Mouse (Mus musculus) MEL-GATA-1-ER (cell line): ENCODE measurements at regions not wholly inside any gene's neighbourhood (a gene's known extent, or its start where the extent isn't known, plus 50 kb on each side); places are given as distances from the start of the nearest gene placed in this dataset.

Source experiments
- DNase-seq: peaks from one replicate; pipeline ENCODE4 v3.0.0-alpha.2; 2012; ENCODE audit warnings: low read depth; ENCODE audit errors: extremely low read depth

GRCm38 (mm10) chr5:132837420-132837819 is 294.3 kb upstream of the Auts2 start:
- no peak for DNase-seq

GRCm38 (mm10) chr5:132828993-132829392 is 285.8 kb upstream of the Auts2 start:
- no peak for DNase-seq

- no peak for DNase-seq
Observed at GRCm38 (mm10) chr5:132827555-132828333, 284.6 kb upstream of the Auts2 start.

GRCm38 (mm10) chr5:132826009-132826408 is 282.9 kb upstream of the Auts2 start:
- DNase-seq: no peak

DNA sequence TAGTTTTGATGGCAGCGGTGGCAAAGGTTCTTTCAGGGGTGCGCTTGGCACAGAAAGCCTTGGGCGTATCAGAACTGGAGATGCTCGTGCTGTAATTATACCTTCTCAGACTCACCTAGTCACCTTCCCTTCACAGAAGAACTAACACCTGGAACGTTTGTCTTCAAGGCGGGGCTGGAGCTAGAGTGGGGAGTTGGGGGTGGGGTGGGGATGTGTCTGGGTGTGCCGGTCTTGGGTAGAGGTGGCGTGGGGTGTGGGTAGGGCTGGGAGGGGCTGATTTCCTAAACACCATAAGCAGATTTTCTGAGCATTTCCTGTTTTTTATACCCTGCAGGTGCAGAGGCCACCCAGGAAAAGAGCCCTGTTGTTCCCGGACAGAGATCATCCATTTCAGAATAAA is 274.5 kb upstream of the Auts2 start:
- DNase-seq: no peak

GRCm38 (mm10) chr5:132809181-132809580 is 266.0 kb upstream of the Auts2 start:
- no peak for DNase-seq

DNA sequence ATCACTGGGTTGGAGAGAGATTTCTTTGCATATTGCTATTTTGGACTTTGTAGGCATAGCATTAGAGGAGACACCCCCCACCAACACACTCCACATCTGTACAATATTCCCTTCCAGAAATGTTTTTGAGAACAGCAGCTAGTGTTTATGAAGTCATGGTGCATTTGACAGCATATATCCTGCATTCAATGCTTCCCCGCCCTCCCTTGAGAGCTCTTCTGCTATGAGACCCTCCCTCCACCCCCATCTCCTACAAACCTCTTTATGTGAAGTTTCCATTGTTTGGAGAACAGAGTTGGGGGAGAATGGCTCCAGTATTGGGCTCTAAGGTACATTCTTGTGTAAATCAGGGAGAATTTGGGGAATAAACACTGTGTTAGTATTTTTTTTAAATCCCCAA is 252.9 kb upstream of the Auts2 start:
- no peak for DNase-seq

DNA sequence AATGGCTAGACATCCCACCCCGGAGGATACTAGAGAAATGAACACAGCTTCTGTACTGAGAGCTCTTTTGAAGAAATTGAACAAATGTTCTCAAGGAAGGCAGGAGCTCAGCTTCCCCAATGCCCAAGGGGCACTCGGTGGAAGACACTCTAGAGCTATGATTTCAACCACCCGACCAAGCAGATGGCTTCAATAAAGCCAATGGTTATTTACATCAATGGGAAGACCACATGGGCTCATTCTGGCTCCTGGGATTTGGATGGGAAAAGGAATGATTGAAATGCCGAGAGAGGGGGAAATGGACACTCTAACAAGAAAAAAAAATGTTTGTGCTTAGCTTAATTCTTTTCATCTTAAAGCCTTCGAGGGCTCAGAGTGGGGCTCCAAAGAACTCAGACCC is 249.3 kb upstream of the Auts2 start:
- DNase-seq: no peak

DNA sequence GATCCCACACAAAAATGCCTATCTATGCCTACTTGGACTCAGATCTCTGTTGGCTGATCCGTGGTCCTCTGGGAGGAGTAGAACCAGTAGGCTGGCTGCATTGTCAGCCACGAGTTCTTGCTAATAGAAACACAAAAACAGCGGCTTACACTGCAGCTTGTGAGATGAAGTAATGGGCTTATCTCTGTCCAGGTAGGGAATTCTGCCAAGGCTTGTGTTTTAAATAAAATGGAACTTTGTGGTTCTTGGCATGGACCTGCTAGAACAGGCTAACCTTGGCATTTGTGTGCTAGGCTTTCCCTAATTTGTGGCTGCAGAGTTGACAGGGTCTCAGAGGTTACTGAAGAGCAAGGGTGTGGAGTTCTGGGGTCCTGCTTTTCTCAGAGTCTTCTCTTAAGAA is 242.1 kb upstream of the Auts2 start:
- DNase-seq: no peak

GRCm38 (mm10) chr5:132784791-132785190 is 241.6 kb upstream of the Auts2 start:
- DNase-seq: no peak

- no peak for DNase-seq
Observed at GRCm38 (mm10) chr5:132774141-132774680, 231.1 kb upstream of the Auts2 start.

- DNase-seq: no peak
Observed at GRCm38 (mm10) chr5:132760396-132760795, 217.3 kb upstream of the Auts2 start.

GRCm38 (mm10) chr5:132759751-132760150 is 216.6 kb upstream of the Auts2 start:
- DNase-seq: no peak

- no peak for DNase-seq
Observed at GRCm38 (mm10) chr5:132758941-132759340, 215.8 kb upstream of the Auts2 start.

DNA sequence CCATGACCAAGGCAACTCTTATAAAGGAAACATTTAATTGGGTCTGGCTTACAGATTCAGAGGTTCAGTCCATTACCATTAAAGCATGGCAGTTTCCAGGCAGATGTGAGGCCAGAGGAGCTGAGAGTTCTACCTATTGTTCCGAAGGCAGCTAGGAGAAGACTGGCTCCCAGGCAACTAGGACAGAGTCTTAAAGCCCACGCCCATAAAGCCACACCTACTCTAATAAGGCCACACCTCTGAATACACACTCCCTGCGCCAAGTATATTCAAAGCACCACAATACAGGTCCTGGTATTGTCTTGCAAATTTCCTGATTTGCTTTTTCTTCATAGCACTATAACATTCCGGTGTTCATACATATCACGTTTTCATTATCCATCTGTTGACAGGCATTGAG is 194.8 kb upstream of the Auts2 start:
- no peak for DNase-seq

DNA sequence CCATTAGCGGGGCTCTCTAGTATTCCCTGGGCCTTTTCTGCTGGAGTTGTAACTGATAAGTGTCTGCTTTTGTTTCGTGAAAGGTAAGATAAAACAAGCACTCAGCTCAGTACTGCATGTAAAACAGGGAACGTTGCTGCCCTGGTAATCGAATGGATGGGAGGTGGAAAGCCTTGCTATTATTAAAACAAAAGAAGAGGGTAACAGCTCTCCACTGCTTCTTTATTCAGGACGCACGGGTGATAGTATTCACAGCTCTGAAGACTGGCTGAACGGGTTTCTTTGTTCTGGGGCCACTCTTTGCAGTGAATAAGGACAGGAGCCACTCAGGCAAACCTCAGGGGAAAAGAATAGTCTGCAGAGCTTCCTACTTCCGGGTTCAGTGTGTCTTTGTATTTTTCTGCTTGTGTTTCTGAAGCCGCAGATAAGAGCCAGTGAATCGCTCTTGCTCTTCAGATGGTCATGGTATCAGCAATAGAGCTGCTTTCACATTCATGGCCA is 185.6 kb upstream of the Auts2 start:
- DNase-seq: no peak

DNA sequence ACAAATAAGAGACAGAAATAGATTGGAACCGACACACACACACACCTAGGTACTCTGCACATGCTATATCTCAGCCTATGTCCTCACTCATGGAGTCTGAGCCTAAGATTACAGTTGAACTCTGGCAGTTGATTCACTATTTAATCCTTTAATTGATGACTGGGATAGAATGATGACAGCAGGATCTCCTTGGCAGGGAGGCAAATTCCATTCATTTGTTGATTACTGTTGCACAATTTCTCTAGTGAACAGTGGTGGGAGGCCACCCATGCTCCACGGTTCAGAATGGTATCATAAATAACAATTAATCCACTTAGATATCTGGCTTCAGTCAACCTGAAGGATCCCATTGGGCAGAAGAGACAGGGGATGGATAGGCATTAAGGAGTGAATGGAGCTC is 181.3 kb upstream of the Auts2 start:
- DNase-seq: no peak

- no peak for DNase-seq
Observed at GRCm38 (mm10) chr5:132710301-132710700, 167.2 kb upstream of the Auts2 start.

- DNase-seq: no peak
Observed at GRCm38 (mm10) chr5:132707531-132707930, 164.4 kb upstream of the Auts2 start.

GRCm38 (mm10) chr5:132703455-132704100 is 160.4 kb upstream of the Auts2 start:
- no peak for DNase-seq

GRCm38 (mm10) chr5:132702573-132702972 is 159.4 kb upstream of the Auts2 start:
- DNase-seq: no peak

DNA sequence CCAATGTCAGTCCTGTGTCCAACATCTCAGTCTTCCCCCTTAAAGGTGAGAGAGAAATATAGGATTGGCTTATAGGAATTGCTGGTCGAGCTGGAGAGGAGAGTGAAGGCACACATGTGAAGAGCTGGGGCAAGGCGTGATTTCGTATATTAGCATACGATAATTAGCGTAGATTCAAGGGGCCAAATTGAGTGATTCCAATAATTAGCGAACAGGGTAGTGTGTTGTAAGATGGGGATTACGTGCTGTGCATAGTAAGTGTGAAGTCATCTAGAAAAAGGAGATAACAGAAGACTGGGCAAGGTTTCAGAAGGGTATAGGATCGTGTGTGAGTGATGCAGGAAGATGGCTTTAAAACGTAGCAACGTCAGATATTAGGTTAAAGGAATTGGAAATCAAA is 147.6 kb upstream of the Auts2 start:
- no peak for DNase-seq

DNA sequence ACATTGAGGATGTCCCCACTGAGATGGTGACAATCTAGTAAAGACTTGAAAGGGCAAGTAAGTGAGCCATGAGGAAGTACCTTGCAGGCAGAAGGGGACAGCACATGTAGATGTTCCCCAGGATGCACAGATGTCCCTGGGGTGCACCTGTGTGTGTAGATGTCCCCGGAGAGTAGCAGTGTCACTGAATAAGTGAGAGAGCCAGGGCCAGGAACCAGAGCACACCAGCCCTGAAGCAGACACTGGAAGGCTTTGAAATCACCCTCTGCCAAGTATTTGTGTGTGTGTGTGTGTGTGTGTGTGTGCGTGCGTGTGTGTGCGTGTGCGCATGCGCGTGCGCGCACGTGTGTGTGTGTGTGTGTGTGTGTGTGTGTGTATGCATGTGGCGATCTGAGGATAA is 132.1 kb upstream of the Auts2 start:
- no peak for DNase-seq
